Mouse (Mus musculus) spleen, adult 2 months (tissue): ENCODE measurements at regions not wholly inside any gene's neighbourhood (a gene's known extent, or its start where the extent isn't known, plus 50 kb on each side); places are given as distances from the start of the nearest gene placed in this dataset.

Source experiments
- DNase-seq, 2 experiments: peaks; one replicate each; pipeline versions ENCODE4 v3.0.0 to v3.0.0-alpha.2; 2012 to 2021; ENCODE audit warnings: low spot score in 2 of 2, low read depth in 1 of 2
- H3K27ac ChIP-seq: fragments of 200-500 bp; 2 replicates; pipeline ENCODE4 v1.5.1; 2012; ENCODE audit warnings: low read length, inconsistent platforms; ENCODE audit not compliant: insufficient read depth
- H3K27me3 ChIP-seq: fragments of 200-500 bp; 2 replicates; pipeline ENCODE4 v1.6.1; 2012; ENCODE audit warnings: mild to moderate bottlenecking, moderate library complexity, low read length, inconsistent platforms; ENCODE audit not compliant: control insufficient read depth, insufficient read depth
- H3K36me3 ChIP-seq: fragments of 200-500 bp; 2 replicates; pipeline ENCODE4 v1.6.1; 2012; ENCODE audit warnings: mild to moderate bottlenecking, low read length, inconsistent platforms; ENCODE audit not compliant: control insufficient read depth, insufficient read depth
- H3K4me1 ChIP-seq: fragments of 200-500 bp; 2 replicates; pipeline ENCODE4 v1.6.1; 2011; ENCODE audit warnings: inconsistent platforms; ENCODE audit not compliant: control insufficient read depth, insufficient read depth, insufficient read length
- H3K4me3 ChIP-seq: fragments of 200-500 bp; 2 replicates; pipeline ENCODE4 v1.5.1; 2011; ENCODE audit warnings: mild to moderate bottlenecking, inconsistent platforms; ENCODE audit not compliant: insufficient read depth, insufficient read length; ENCODE audit errors: extremely low read depth
- CTCF ChIP-seq: fragments of 200-500 bp; IDR thresholded peaks from 2 replicates; pipeline ENCODE4 v1.5.1; 2011; ENCODE audit warnings: mild to moderate bottlenecking, inconsistent platforms; ENCODE audit not compliant: insufficient read depth, insufficient read length, insufficient replicate concordance; ENCODE audit errors: extremely low read depth
- POLR2A ChIP-seq: fragments of 200-500 bp; IDR thresholded peaks from 2 replicates; pipeline ENCODE4 v1.6.1; 2011; ENCODE audit warnings: low read depth, low read length, inconsistent platforms
- WGBS: fragments of 180-500 bp; shearing (Covaris S2); methylation state at CpG from one replicate; pipeline ENCODE4 v1.1.7; 2018; 5-methylcytosine and 5-hydroxymethylcytosine counted together

GRCm38 (mm10) chr9:94302575-94302974 lies 235.3 kb downstream of the 1190002N15Rik start:
- 72% methylated on average over 3 of the region's 3 CpGs for WGBS
- no peak for TF ChIP-seq CTCF
- no peak for TF ChIP-seq POLR2A

GRCm38 (mm10) chr9:94301896-94302295 lies 236.0 kb downstream of the 1190002N15Rik start:
- no peak overlapping the region for H3K27ac ChIP-seq
- no peaks in the 10 kb centered on the region for H3K36me3 ChIP-seq
- H3K4me3 ChIP-seq = no peak overlapping the region
- TF ChIP-seq POLR2A (no peak), CTCF (no peak)
- 96% methylated on average over 1 of the region's 1 CpGs for WGBS
- no peaks in the 10 kb centered on the region for H3K4me1 ChIP-seq
- no peak for DNase-seq
- no peaks in the 10 kb centered on the region for H3K27me3 ChIP-seq

More at GRCm38 (mm10) chr9:94302575-94302974, 235.3 kb downstream of the 1190002N15Rik start:
- no peak for DNase-seq
- Histone ChIP-seq H3K36me3 (no peaks in the 10 kb centered on the region), H3K4me3 (no peak overlapping the region), H3K4me1 (no peaks in the 10 kb centered on the region), H3K27ac (no peak overlapping the region), H3K27me3 (no peaks in the 10 kb centered on the region)

- Histone ChIP-seq H3K36me3 (no peaks in the 10 kb centered on the region), H3K4me1 (no peaks in the 10 kb centered on the region), H3K4me3 (no peak overlapping the region), H3K27ac (no peak overlapping the region), H3K27me3 (no peaks in the 10 kb centered on the region)
- no peak for TF ChIP-seq CTCF
- TF ChIP-seq POLR2A = no peak
- 81% methylated on average over 6 of the region's 6 CpGs for WGBS
- no peak for DNase-seq
Measured at GRCm38 (mm10) chr9:94295431-94295830, 242.4 kb downstream of the 1190002N15Rik start.

GRCm38 (mm10) chr9:94292147-94292546 lies 245.7 kb downstream of the 1190002N15Rik start:
- Histone ChIP-seq H3K27me3 (no peaks in the 10 kb centered on the region), H3K36me3 (no peaks in the 10 kb centered on the region), H3K4me3 (no peak overlapping the region), H3K4me1 (no peaks in the 10 kb centered on the region), H3K27ac (no peak overlapping the region)
- TF ChIP-seq CTCF (no peak), POLR2A (no peak)
- no peak for DNase-seq
- WGBS = 67% methylated on average over 3 of the region's 3 CpGs

- Histone ChIP-seq H3K4me1 (no peaks in the 10 kb centered on the region), H3K27me3 (no peaks in the 10 kb centered on the region), H3K36me3 (no peaks in the 10 kb centered on the region), H3K27ac (no peak overlapping the region), H3K4me3 (no peak overlapping the region)
- TF ChIP-seq CTCF = no peak
- no peak for TF ChIP-seq POLR2A
- no peak for DNase-seq
Measured at GRCm38 (mm10) chr9:94289546-94289945, 248.3 kb downstream of the 1190002N15Rik start.

- no peak for TF ChIP-seq POLR2A
- TF ChIP-seq CTCF = no peak
Measured at GRCm38 (mm10) chr9:94287559-94287958, 250.3 kb downstream of the 1190002N15Rik start.

GRCm38 (mm10) chr9:94278657-94279585 lies 259.0 kb downstream of the 1190002N15Rik start:
- no peak for TF ChIP-seq CTCF
- TF ChIP-seq POLR2A = no peak
- Histone ChIP-seq H3K27ac (no peak overlapping the region), H3K4me1 (no peaks in the 10 kb centered on the region), H3K27me3 (no peaks in the 10 kb centered on the region), H3K36me3 (no peaks in the 10 kb centered on the region), H3K4me3 (no peak overlapping the region)
- WGBS = 80% methylated on average over 4 of the region's 4 CpGs
- DNase-seq = no peak

More at GRCm38 (mm10) chr9:94287559-94287958, 250.3 kb downstream of the 1190002N15Rik start:
- Histone ChIP-seq H3K27me3 (no peaks in the 10 kb centered on the region), H3K36me3 (no peaks in the 10 kb centered on the region), H3K4me3 (no peak overlapping the region), H3K4me1 (no peaks in the 10 kb centered on the region), H3K27ac (no peak overlapping the region)
- 72% methylated on average over 2 of the region's 2 CpGs for WGBS
- DNase-seq = no peak
